Mouse (Mus musculus): ENCODE measurements at regions not wholly inside any gene's neighbourhood (a gene's known extent, or its start where the extent isn't known, plus 50 kb on each side); places are given as distances from the start of the nearest gene placed in this dataset.

DNA sequence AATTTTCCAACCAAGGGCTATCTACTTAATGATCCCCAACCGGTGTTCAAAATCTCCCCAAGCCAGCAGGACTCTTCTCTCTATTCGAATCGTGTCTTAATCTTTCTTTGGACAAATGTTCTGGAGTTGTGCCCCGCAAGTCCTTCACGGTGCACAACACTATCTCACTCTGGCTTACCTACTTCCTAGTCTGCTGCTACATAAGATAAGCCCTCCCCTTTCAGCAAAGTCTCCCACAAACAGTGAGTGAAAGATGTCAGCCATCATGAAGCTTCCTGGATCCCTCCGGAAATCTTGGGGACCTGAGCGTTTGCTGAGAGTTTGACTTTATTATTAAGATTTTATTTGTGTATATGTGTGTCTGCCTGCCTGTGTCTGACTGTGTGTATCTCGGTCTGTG, 344.7 kb upstream of the Noct start:
- TF ChIP-seq CTCF (IDR thresholded peaks at IDR 0.05; ENCODE audit: low read depth, low read length) (no peak), EP300 (IDR thresholded peaks at IDR 0.05; ENCODE audit: insufficient read depth, low read depth, low read length) (no peak), POLR2A (IDR thresholded peaks at IDR 0.05; ENCODE audit: insufficient read depth, low read length) (no peak)
- no peak overlapping the region for H3K4me3 ChIP-seq (ENCODE audit: low read depth, low read length)
- no peaks in the 10 kb centered on the region for H3K36me3 ChIP-seq (ENCODE audit: control insufficient read depth, insufficient read depth, low read length, poor library complexity, severe bottlenecking)
- no peaks in the 10 kb centered on the region for H3K9me3 ChIP-seq (replicated peaks; ENCODE audit: control insufficient read depth, insufficient read depth, low read length, poor library complexity, severe bottlenecking)
- no peaks in the 10 kb centered on the region for H3K4me1 ChIP-seq (ENCODE audit: control insufficient read depth, insufficient read depth, low read length)
- no peaks in the 10 kb centered on the region for H3K27me3 ChIP-seq (ENCODE audit: control insufficient read depth, insufficient read depth, low read length, poor library complexity, severe bottlenecking)
- no peak overlapping the region for H3K27ac ChIP-seq (ENCODE audit: insufficient read depth, low read length)
- no peak overlapping the region for H3K9ac ChIP-seq (ENCODE audit: low read depth, poor library complexity, severe bottlenecking)

DNA sequence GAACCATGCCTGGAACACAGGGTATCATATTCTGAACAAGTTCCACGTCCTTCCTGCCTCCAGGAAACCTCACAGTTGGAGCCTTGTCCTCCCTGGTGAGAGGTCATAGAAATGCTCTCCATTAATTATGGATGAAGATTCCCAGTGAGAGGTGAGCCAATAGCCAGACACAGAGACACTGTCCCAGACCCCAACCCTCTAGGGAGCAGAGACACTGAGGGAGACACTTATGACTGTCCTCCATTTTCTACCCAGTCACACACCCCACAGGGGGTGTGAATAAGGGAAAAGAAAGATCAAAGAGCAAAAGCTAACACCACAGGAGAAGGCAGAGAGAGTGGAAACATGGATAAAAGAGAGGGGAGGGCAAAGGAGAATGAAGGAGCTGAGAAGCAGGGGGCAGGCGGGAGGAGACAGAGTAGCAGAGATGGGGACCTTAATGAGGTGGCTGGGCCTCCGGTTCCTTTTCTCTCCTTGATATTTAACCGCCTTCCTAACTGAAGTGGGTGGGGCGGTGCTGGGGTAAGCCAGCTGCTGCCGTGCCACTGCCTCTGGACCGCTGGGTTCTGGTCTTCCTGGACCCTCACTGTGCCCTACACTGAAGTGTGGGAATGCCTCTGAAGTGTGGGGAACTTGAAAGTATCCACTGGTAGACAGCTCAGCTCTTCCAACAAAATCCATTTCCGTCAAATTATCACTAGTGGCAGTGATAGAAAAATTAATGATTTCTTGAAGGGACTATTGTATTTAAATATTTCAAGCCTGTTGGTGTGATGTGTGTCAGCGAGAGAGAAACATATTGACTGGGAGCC, 342.6 kb upstream of the Noct start:
- Histone ChIP-seq H3K4me1 (ENCODE audit: control insufficient read depth, insufficient read depth, low read length) (no peaks in the 10 kb centered on the region), H3K4me3 (ENCODE audit: low read depth, low read length) (no peak overlapping the region), H3K27ac (ENCODE audit: insufficient read depth, low read length) (no peak overlapping the region), H3K36me3 (ENCODE audit: control insufficient read depth, insufficient read depth, low read length, poor library complexity, severe bottlenecking) (no peaks in the 10 kb centered on the region), H3K9me3 (replicated peaks; ENCODE audit: control insufficient read depth, insufficient read depth, low read length, poor library complexity, severe bottlenecking) (no peaks in the 10 kb centered on the region), H3K27me3 (ENCODE audit: control insufficient read depth, insufficient read depth, low read length, poor library complexity, severe bottlenecking) (no peaks in the 10 kb centered on the region), H3K9ac (ENCODE audit: low read depth, poor library complexity, severe bottlenecking) (no peak overlapping the region)
- TF ChIP-seq POLR2A (IDR thresholded peaks at IDR 0.05; ENCODE audit: insufficient read depth, low read length) (no peak), CTCF (IDR thresholded peaks at IDR 0.05; ENCODE audit: low read depth, low read length) (no peak), EP300 (IDR thresholded peaks at IDR 0.05; ENCODE audit: insufficient read depth, low read depth, low read length) (no peak)

DNA sequence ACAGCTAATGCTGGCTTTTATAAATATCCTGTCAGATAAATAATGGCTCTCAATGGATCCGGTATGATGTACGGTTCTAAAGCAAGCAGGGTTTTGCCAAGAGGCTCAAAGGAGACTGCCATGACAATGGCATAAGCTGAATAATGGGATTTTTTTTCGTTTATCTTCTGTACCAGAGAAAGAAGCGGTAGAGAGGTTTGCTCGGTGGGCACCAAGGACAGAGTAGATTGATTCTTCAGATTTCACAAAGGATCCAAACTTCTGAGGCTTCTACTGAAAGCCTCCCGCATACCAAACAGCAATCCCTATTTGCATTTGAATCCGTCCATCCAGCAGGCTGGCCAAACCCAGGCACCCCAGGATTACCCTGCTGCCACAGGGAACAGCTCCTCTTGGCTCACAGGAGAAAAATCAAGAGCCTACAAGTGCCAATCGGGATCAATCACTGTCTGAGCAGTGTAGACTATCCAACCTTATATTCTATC, 342.0 kb upstream of the Noct start:
- Histone ChIP-seq H3K27ac (ENCODE audit: insufficient read depth, low read length) (no peak overlapping the region), H3K36me3 (ENCODE audit: control insufficient read depth, insufficient read depth, low read length, poor library complexity, severe bottlenecking) (no peaks in the 10 kb centered on the region), H3K9me3 (replicated peaks; ENCODE audit: control insufficient read depth, insufficient read depth, low read length, poor library complexity, severe bottlenecking) (no peaks in the 10 kb centered on the region), H3K27me3 (ENCODE audit: control insufficient read depth, insufficient read depth, low read length, poor library complexity, severe bottlenecking) (no peaks in the 10 kb centered on the region), H3K9ac (ENCODE audit: low read depth, poor library complexity, severe bottlenecking) (no peak overlapping the region), H3K4me3 (ENCODE audit: low read depth, low read length) (no peak overlapping the region), H3K4me1 (ENCODE audit: control insufficient read depth, insufficient read depth, low read length) (no peaks in the 10 kb centered on the region)
- TF ChIP-seq POLR2A (IDR thresholded peaks at IDR 0.05; ENCODE audit: insufficient read depth, low read length) (no peak), CTCF (IDR thresholded peaks at IDR 0.05; ENCODE audit: low read depth, low read length) (no peak), EP300 (IDR thresholded peaks at IDR 0.05; ENCODE audit: insufficient read depth, low read depth, low read length) (0 out of 2 replicates have a peak, but pooled peaks have one; percentile 19)

DNA sequence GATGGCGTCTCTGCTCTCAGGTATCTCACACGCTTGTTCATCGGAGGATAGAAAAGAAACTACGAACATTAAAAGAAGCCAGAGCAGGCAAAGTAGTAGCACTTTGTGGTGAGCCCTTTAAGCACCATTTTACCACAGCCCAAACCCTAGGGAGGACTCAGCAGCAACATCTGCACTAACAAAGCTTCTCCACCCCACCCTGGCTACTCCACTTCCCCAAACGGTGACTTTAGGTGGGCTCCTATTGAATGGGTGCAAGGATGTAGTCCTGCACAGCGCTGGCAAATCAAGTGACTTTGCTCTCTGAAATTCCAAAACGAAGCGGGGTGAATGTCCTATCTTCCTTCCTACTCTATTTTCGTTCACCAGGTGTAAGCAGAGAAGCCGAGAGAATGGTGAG, 337.9 kb upstream of the Noct start:
- H3K9me3 ChIP-seq (replicated peaks; ENCODE audit: control insufficient read depth, insufficient read depth, low read length, poor library complexity, severe bottlenecking): no peaks in the 10 kb centered on the region
- H3K4me1 ChIP-seq (ENCODE audit: control insufficient read depth, insufficient read depth, low read length): no peaks in the 10 kb centered on the region
- TF ChIP-seq POLR2A (IDR thresholded peaks at IDR 0.05; ENCODE audit: insufficient read depth, low read length): no peak
- TF ChIP-seq CTCF (IDR thresholded peaks at IDR 0.05; ENCODE audit: low read depth, low read length): no peak
- TF ChIP-seq EP300 (IDR thresholded peaks at IDR 0.05; ENCODE audit: insufficient read depth, low read depth, low read length): no peak
- no peak overlapping the region for H3K27ac ChIP-seq (ENCODE audit: insufficient read depth, low read length)
- H3K4me3 ChIP-seq (ENCODE audit: low read depth, low read length): no peak overlapping the region
- no peak overlapping the region for H3K9ac ChIP-seq (ENCODE audit: low read depth, poor library complexity, severe bottlenecking)
- H3K27me3 ChIP-seq (ENCODE audit: control insufficient read depth, insufficient read depth, low read length, poor library complexity, severe bottlenecking): no peaks in the 10 kb centered on the region
- H3K36me3 ChIP-seq (ENCODE audit: control insufficient read depth, insufficient read depth, low read length, poor library complexity, severe bottlenecking): no peaks in the 10 kb centered on the region

DNA sequence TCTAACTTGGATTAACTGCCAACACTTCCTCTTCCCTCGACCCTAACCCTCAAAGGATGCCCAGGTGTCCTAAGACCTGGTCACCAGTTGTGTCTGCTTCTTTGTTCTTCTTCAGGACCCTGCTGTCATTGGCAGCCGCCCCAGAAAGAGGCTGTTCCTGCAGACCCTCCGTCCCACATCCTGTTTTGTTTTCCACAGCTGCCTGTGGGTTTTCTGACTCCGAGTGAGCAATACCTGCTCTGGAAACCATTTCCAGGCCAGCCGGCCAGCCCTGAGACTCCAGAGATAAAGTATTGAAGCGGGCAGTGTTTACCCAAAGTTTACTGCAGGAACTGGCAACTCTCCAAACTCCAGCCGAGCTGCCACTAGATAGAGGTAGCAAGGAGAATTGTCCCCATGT, 337.2 kb upstream of the Noct start:
- no peaks in the 10 kb centered on the region for H3K27me3 ChIP-seq (ENCODE audit: control insufficient read depth, insufficient read depth, low read length, poor library complexity, severe bottlenecking)
- H3K9ac ChIP-seq (ENCODE audit: low read depth, poor library complexity, severe bottlenecking): no peak overlapping the region
- no peaks in the 10 kb centered on the region for H3K4me1 ChIP-seq (ENCODE audit: control insufficient read depth, insufficient read depth, low read length)
- no peaks in the 10 kb centered on the region for H3K36me3 ChIP-seq (ENCODE audit: control insufficient read depth, insufficient read depth, low read length, poor library complexity, severe bottlenecking)
- no peak for TF ChIP-seq CTCF (IDR thresholded peaks at IDR 0.05; ENCODE audit: low read depth, low read length)
- TF ChIP-seq POLR2A (IDR thresholded peaks at IDR 0.05; ENCODE audit: insufficient read depth, low read length): no peak
- H3K9me3 ChIP-seq (replicated peaks; ENCODE audit: control insufficient read depth, insufficient read depth, low read length, poor library complexity, severe bottlenecking): no peaks in the 10 kb centered on the region
- no peak overlapping the region for H3K27ac ChIP-seq (ENCODE audit: insufficient read depth, low read length)
- H3K4me3 ChIP-seq (ENCODE audit: low read depth, low read length): no peak overlapping the region

DNA sequence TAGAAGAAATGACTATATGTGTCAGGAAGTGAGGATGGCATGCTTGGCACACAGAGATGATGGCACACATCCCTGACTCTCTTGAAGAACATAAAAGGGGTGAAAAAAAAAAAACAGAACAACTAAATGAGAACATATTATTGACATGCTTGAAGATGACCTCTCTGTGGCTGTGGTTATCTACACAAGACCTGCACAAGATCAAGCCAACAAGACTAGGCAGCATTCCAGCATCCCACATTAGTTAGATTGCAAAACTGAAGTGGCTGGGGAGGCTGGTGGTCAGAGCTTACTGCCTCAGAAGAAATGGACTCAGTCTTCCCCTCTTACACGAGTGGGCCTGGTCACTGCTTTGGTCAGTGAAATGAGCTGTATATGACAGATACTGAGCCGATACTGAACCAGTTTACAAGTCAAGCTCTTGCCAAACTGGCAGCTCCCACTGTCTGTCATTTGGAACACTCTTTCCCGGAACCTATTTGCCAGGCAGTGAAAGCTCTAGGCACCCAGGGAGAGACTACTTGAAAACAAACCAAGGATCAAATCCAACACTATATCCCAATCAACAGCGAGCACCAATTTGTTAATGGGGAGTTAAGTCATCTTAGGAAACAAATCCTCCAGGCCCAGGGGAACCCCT, 335.6 kb upstream of the Noct start:
- Histone ChIP-seq H3K27me3 (ENCODE audit: control insufficient read depth, insufficient read depth, low read length, poor library complexity, severe bottlenecking) (no peaks in the 10 kb centered on the region), H3K4me1 (ENCODE audit: control insufficient read depth, insufficient read depth, low read length) (no peaks in the 10 kb centered on the region), H3K36me3 (ENCODE audit: control insufficient read depth, insufficient read depth, low read length, poor library complexity, severe bottlenecking) (no peaks in the 10 kb centered on the region), H3K27ac (ENCODE audit: insufficient read depth, low read length) (no peak overlapping the region), H3K9me3 (replicated peaks; ENCODE audit: control insufficient read depth, insufficient read depth, low read length, poor library complexity, severe bottlenecking) (no peaks in the 10 kb centered on the region), H3K9ac (ENCODE audit: low read depth, poor library complexity, severe bottlenecking) (no peak overlapping the region), H3K4me3 (ENCODE audit: low read depth, low read length) (no peak overlapping the region)
- TF ChIP-seq POLR2A (IDR thresholded peaks at IDR 0.05; ENCODE audit: insufficient read depth, low read length) (no peak), CTCF (IDR thresholded peaks at IDR 0.05; ENCODE audit: low read depth, low read length) (no peak), EP300 (IDR thresholded peaks at IDR 0.05; ENCODE audit: insufficient read depth, low read depth, low read length) (no peak)
